Mouse (Mus musculus) gastrocnemius, postnatal 4 days (tissue): ENCODE results near the gene Krtap5-1. TPM values are rescaled to one million over a fixed set of nuclear protein-coding genes. Genes with fewer than 3 reads are reported as not detected.
A peak's percentile ranks its signal among the peaks of the same experiment; 100 is the strongest.
"Not testable (repeated sequence)": the region's sequence is repeated elsewhere in the genome, so short reads cannot be mapped to it uniquely, and the experiment has no call there.

Source experiments
- DNase-seq, 2 experiments: peaks; one replicate each; pipeline ENCODE4 v3.0.0; 2021 to 2022; ENCODE audit warnings: low spot score in 2 of 2, mixed read lengths in 2 of 2
- long read RNA-seq, 2 experiments: library from polyadenylated mRNA; stranded (forward); transcript quantifications; one replicate each; pipeline ENCODE4 v2.0.0; 2021
- total RNA-seq, 2 experiments: library from RNA; stranded (reverse); gene quantifications; 2 replicates each; pipeline ENCODE4 v1.2.3; 2021

Gene Krtap5-1
- total RNA-seq, result not detected
- long read RNA-seq, experiment 1, result 0 reads
- long read RNA-seq, experiment 2, result 0 reads

DNA sequence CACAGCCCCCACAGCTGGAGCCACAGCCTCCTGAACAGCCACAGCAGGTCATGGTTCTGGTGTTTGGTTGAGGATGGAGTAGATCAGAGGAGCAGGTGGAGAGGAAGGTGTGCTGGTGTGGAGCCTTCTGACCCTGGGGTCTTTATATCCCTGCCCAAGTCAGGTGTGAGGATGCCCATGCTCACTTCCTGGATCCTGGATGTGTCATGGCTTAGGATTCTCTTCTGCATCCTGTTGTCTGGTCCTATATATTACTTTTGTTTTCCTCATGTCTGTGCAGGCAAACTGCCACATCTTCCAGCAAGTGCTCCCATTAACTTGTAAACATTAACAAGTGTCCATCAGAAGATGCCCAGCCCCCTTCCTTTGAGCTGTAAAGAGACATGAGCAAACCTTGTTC, at the start of gene Krtap5-1:
TSS of gene Krtap5-1 (minus strand) at position 101 of the 400 bp plus-strand sequence.
- not testable (repeated sequence) for DNase-seq

DNA sequence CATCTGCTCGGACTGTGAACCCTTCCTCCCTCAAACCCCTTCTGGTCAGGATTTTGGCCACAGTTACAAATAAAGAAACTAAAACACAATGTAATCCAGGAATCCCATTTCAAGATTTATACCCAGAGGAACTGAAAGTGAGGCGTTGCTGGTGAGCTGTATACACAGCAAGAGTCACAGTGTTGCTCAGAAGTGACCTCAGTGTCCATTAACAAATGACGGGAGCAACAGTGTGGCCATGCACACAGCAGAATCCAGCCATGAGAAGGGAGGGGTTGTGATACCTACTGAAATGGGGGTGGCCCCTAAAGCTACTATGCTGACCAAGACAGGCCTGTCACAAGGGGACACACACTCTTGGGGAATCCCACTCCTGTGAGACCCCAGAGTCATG, 45.3 kb upstream of the Krtap5-1 start:
- no peak for DNase-seq

DNA sequence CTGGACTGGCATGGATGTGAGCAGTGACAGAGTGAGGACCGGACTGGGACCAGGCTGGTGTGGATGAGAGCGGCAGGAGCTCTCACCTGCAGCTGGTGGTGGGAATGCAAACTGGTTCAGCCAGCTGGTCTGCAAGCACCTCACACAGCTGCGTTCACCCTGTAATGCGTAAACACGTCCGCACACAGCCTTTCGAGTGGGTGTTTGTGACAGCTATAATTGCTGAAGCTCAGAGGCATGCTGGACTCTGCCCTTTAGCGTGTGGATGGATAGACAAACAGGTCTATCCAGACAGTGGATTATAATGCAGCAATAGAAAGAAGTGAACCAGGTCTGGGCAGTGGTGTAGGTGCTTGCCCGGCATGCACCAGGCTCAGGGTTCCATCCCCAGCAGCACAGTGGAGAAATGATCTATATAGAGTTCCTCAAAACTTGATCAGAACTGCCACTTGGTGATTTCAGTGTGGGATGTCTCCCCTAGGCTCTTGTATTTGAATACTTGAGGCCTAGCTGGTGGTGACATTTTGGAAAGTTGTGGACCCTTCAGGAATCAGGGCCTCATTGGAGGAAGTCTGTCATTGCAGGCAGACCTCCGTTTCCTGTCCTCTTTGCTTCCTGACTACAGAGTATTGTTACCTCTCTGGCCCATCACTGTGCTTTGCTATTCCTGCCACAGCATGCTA, 44.8 kb upstream of the Krtap5-1 start:
- no peak for DNase-seq

DNA sequence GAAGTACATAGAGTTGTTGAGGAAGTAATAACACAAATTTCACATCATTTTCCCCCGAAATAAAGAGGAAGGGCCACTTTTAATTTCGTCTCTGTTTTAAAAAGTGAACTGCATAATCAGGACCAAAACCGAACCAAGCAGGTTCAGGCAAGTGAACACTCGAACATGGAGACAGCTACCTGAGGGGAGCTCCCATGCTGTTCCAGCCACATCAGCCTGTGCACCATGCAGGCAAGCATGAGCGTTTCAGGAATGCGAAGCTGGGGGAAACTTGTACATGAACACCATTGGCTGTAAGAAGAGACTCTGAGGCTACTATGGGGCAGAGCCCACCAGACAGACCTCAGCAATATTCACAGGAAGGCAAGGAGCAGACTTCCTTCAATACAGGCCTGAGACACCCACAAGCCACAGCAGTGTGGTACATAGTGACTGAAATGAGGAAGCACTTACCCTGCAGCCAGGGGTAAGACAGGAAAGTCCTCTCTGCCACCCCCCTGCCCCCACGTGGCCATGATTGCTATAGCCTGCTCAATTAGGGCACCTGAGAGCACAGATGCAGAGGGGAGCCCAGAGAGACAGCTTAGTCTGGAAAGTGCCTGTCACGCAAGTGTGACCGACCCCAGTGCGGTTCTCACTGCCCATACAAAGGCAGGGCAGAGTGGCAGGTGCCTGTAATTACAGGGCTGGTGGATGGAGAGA, 43.5 kb upstream of the Krtap5-1 start:
- no peak for DNase-seq

DNA sequence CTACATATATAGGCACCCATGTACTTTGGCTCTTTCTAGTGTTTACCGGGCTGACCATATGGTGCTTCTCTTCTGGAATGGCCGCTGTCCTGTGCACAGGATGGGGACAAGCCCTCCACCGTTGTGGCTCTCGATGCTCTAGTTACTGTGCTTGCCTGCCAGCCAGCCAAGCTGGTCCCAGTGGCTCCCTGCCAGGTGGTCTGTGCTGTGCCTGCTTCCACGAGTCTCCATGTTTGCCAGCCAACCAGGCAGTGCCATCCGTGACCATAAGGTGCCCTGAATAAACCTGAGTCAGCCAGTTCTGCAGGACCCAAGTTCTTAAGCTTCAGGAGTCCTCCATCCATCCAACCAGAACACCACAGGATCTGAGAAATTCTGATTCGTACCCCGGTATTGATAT, 38.2 kb upstream of the Krtap5-1 start:
- no peak for DNase-seq

DNA sequence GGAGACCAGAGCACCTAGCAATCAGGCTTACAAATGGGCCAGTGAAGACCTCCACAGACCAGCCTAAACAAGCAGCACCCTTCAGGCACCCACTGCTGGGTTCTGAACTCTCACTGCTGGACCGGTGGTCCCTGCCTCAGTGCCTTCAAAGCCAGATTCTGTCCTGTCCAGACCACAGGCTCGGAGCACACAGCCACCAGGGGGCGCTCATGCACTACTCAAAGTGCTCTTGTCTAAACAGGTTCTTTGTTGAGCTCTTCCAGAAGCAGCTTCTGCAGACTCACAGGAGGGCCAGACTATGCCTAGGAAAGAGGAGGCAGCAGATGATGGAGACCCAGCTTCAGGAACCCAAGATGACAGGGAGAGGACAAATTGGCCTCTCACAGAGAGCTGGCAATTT, 37.3 kb upstream of the Krtap5-1 start:
- DNase-seq, result peak; percentile 89 to 90

DNA sequence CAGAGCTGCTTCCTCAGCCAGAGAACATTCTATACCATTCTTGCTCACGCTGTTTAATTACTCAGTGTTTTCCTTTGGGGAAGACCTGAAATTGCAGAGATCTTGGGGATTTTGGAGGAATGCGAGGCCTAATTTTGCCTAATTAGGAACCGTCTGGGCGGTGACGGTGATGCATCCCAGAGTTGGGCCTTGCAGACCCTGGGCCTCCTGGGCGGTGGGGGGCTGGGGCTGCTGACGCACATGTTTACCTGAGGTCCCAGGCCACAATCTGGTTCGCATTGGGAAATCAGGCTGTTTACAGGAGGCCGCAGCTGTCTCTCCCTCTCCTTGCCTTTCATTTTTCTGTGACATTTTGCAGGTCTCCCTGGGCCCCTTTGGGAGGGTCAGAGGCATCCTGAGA, 35.8 kb upstream of the Krtap5-1 start:
- not testable (repeated sequence) for DNase-seq

DNA sequence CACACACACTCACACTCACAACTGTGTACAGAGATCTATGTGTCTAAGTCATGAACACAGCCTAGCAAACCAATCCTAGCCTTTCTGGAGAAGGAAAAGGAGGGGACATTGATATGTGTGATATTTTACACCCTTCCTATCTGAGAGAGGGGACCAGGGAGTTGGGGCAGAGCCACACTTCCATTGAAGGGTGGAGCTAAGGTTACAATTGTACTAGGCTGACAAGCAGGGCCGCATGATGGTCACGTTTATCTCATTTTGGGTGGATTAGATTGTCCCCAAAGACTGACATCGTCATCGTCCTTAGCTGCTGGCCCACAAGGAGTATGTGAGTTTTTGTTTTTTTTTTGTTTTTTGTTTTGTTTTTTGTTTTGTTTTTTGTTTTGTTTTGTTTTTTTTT, 34.4 kb upstream of the Krtap5-1 start:
- no peak for DNase-seq

DNA sequence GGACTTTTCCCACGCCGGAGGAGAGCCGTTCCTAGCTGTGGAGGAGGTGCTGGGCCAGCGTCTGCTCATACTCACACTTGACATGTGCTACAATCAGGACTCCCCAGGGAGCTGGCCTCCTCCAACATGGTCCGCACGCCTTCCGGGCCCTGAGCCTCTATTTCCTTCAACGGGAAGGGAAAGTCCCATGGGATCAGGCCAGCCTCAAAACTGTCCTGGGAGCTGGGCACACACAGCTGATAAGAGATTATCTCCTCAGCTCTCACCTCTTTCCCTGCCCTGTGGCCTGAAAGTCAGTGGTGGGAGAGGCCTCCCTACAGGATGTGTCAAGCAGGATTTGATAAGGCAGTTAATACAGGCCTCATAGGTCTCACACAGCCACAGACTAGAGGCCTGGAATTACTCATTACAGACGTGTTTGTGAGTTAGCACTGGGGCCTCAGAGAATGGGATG, 33.4 kb upstream of the Krtap5-1 start:
- no peak for DNase-seq

DNA sequence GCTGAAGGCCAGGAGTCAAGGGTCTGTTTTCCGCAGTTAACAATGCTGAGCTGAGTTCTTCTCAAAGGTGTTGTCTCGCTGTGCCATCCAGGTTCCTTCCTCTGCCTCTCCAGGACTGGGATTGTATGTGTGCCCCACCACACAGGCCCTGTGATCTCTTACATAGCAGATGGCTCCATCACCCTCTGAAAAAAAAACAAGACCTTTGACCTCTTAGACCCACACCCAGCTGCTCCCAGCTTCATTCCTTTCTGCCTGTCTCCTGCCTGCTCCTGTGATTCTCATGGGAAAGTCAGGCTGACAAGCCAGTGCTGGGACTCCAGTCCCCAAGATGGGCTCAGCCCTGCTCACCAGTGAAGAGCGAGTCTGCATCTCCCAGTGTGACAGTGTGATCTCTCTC, 31.6 kb upstream of the Krtap5-1 start:
- no peak for DNase-seq

DNA sequence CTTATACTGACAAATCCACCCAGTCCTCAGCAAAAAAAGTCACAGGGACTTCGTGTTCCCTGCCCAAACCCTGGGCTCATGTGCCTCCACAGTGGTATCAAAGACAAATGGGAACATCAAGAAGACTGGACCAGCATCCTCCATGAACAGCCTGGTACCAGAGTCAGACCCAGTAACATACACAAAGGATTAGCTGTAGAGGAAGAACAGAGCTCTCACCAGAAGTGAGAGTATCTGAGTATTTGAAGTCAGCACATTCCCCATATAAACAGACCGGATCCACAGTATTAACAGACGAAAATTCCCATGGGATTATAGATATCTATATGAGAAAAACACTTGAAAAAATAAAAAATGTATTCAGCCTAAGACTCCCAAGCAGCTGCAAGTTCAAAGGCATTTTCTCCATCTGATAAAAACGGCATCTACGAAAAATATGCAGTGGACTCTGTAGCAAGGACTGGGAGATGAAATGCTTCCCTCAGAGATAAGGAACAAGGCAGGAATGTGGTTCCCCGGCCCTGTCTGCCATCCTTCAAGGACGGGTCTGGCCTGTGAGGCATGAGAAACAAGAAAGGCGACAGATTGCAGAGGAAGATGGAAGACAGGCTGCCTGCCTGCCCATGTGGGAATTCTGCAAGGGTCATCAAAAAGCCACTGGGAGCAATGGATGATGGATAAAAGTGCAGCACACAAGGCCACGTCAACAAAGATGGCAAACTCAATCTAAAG, 30.0 kb upstream of the Krtap5-1 start:
- no peak for DNase-seq

DNA sequence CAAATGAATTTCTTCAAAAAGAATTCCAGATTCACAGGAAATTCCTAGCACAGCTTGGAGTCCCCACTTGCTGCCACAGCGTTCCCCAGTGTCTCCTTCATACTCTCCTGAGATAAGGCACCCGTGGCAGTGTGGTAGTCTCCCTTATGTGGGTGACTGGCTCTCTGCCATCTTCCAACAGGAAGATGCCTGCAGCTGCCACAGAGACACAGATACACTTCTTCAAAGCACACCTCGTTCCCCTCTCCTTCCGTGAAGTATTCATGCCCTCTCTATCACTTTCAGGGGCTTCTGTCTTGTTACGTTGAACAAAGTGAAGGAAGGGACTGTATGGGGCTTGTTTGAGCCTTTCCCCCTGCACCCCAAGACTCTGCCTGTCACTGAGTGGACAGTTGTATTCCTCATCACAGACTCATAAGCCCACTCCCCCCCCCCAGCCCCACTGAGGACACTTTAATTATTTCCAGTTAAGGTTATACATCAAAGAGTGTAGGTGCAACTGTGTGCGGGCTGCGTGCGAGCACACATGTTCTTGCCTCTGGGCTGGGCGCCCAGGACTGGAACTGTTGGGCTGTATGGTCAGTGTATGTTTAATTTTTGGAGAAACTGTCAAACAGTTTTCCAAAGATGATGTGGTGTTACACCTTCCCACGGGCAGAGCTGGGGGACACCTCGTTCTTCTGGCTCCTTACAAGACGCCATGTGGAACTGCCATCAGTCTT, 26.6 kb upstream of the Krtap5-1 start:
- no peak for DNase-seq

DNA sequence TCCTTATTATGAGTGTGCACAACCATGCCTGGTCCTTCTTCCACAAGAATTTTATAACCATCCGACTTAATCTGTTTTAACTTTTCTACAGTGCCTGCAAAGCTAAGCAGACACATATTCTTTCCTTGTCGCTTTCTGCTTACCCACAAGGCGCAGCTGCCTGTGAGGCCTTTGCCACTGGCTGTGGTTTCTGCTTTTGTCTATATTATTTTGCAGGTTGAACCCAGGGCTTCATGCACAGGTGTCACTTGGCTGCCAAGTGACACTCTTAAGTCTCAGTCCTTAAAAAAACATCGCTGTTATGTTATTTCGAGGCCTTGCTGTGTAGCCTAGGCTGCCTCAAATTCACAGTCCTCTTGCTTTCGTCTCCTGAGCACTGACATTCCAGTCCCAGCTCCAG, 25.7 kb upstream of the Krtap5-1 start:
- no peak for DNase-seq

DNA sequence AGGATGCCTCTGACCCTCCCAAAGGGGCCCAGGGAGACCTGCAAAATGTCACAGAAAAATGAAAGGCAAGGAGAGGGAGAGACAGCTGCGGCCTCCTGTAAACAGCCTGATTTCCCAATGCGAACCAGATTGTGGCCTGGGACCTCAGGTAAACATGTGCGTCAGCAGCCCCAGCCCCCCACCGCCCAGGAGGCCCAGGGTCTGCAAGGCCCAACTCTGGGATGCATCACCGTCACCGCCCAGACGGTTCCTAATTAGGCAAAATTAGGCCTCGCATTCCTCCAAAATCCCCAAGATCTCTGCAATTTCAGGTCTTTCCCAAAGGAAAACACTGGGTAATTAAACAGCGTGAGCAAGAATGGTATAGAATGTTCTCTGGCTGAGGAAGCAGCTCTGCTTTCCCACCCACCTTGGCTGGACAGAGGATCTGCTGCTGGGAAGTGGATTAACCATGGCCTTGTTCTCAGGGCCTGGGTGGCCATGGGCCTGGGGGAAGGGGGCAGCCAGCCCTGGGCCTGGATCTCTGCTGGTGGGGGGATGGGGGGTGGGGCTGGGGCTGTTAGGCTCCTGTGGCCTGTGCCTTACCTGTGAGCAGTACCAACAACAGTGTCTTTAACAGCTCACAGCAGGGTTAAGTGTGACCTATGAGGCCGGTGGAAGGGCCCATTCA, 24.9 kb upstream of the Krtap5-1 start:
- not testable (repeated sequence) for DNase-seq

DNA sequence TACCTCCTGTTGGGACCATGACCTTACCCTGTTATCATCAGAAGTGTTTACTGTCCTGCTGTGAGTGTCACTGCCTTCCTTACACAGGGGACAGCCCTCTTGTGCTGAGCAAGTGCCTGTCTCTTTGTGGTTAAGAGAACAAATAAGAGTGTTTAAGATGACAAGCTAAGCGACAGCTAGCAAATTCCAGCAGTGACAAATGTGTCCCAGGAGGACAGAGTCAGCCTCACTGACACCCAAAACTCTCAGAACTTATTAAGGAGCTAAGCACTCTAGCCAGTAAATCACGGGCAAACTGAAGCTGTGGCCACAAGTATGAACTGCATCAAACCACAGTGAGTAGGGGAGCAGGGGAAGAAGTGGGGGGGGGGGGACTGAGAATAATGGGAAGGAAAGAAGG, 24.0 kb upstream of the Krtap5-1 start:
- DNase-seq, result no peak

DNA sequence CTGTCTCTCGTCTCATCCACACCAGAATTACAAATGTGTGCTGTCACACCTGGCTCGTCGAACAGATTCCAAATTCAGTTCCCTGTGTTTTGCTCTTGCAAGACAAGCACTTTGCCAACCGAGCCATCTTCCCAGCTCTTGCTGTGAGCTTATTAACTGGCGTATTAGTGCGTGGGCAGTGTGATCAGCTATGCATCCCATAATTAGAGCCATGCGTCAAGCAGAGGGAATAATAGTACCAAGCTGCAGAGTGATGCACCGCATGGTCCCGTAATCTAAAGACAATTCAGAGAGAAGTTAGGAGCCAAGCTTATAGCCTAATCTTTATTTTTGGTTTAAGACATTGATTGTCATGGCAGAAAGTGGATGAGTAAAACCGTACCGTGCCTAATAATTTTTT, 22.2 kb upstream of the Krtap5-1 start:
- no peak for DNase-seq

DNA sequence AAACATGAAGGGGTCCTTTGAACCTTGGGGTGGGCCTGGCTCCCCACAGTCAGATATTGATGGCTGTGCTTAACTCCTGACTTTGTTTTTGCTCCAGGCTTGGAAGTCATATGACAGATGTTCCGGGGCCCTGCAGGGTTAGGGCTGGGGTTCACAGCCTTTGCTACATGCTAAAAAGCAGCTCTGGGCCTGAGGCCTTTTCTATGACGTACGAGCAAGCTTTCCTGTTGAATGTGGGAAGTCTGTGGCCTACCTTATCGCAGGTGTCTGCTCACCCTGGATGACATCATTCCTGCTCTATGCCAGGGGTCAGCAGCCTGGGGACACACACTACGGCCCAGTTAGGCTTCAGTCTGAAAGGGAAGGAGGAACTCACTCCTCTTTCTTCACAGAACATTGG, 20.3 kb upstream of the Krtap5-1 start:
- no peak for DNase-seq

DNA sequence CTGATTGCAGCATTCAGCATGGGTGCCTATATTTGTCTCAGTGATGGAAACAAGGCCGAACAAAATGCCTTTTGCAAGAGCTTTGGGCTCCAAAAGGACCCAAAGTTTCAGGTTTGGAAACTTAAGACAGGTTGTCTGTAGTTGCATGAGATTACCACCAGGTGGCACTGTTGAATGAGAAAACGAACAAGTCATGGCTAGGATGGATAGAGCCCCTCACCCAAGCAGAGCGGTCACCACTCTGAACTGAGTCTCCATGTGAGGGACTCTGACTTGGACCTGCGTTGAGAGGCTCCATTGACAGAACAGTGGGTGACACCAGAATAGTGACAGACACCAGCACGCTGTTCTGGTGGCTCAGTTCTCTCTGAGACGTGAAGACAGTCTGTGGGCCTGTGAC, 19.6 kb upstream of the Krtap5-1 start:
- no peak for DNase-seq

DNA sequence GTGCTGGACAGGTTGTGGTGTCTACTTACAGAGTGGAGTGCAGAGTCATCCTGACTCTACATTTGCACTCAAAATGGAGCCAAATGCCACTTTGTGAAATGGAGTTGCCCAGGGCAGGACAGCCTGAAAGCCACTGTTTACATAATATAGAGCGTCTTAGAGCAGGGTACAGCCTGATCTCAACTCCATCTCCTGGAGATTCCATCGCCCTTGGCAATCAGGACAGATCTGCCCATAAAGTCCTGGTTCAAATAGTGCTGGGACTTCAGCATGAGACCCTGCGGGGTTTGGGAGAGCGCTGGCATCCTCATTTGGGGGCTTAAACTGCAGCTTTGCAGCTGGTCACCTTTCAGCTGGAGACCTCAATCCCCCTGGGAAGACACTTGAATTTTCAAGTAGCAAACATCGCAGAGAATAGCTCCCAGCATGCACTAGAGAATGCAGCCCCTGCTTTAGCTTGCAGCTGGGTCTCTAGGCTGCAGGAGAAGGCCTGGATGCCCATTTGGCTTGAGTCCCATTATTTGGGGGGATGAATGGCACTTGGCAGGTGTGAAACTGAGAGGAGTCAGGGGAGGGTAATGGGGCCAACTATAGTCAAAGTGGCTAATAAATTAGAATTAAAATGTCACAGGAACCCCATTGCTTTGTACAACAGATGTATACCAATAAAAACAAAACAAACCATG, 17.8 kb upstream of the Krtap5-1 start:
- no peak for DNase-seq

DNA sequence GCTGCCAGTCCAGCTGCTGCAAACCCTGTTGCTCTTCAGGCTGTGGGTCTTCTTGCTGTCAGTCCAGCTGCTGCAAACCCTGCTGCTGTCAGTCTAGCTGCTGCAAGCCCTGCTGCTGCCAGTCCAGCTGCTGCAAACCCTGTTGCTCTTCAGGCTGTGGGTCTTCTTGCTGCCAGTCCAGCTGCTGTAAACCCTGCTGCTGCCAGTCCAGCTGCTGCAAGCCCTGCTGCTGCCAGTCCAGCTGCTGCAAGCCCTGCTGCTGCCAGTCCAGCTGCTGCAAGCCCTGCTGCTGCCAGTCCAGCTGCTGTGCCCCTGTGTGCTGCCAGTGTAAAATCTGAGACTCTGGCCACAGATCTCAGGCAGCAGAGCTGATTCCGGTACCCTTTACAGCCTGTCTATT, 7.0 kb upstream of the Krtap5-1 start:
- not testable (repeated sequence) for DNase-seq
